Mouse (Mus musculus) left cerebral cortex, adult 2 months (tissue): ENCODE results near the gene Laptm4a. TPM values are rescaled to one million over a fixed set of nuclear protein-coding genes. Genes with fewer than 3 reads are reported as not detected.

ENCODE experiments used
- DNase-seq, 2 experiments: peaks; one replicate each; pipeline ENCODE4 v3.0.0; 2021 to 2022; ENCODE audit warnings: low spot score in 2 of 2, mixed read lengths in 1 of 2; ENCODE audit errors: extremely low spot score in 1 of 2
- H3K27ac ChIP-seq: fragments of 200-600 bp; 2 replicates; pipeline ENCODE4 v1.8.1; 2022
- H3K4me3 ChIP-seq: fragments of 200-600 bp; 2 replicates; pipeline ENCODE4 v1.8.1; 2022
- CTCF ChIP-seq: fragments of 200-600 bp; IDR thresholded peaks from 2 replicates; pipeline ENCODE4 v1.8.1; 2022; ENCODE audit warnings: antibody characterized with exemption, mild to moderate bottlenecking, moderate library complexity
- intact Hi-C: fragments of 180-260 bp; cut with DNase I; formaldehyde crosslinking; loops from one replicate; pipeline ENCODE4 v1.15.1; 2025
- total RNA-seq, 2 experiments: library from RNA; stranded (reverse); gene quantifications; 2 replicates each; pipeline ENCODE4 v1.2.3; 2021

Laptm4a gene
- total RNA-seq, 2 experiments from 2014 or later = 166 to 168 TPM

DNA sequence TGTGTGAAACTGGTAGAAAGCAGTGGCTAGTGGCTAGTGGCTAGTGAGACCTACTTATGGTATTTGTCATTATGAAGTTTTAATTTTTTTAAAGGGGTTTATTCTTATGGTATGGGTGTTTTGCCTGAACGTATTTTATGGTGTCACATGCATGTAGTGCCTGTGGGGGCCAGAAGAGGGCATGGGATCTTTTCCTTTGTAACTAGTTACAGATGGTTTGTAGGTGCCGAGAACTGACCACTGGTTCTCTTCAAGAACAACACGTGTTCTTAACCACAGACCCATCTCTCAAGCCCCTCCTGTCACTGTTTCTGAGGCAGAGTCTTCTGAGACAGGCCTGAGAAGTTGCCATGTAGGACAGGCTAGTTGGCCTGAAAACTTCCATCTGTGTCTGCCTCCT lies 53.6 kb downstream of the Laptm4a start:
- no peak overlapping the region; the same call in 1 of the 2 replicates for H3K4me3 ChIP-seq

More for the DNA sequence above, 53.6 kb downstream of the Laptm4a start:
- intact Hi-C loops = no loop called here
- no peak; the same call in 1 of the 2 replicates for TF ChIP-seq CTCF
- H3K27ac ChIP-seq = no peak overlapping the region
- DNase-seq = no peak

Other genes with a start within 250 kb of the Laptm4a start
- 100 to 1,000 TPM; 193 to 209 TPM for gene Pum2, start 247.5 kb upstream of the Laptm4a start, total RNA-seq
- gene Sdc1, start 150.3 kb upstream of the Laptm4a start, total RNA-seq = 1 to 10 TPM; 1.5 to 1.7 TPM
- gene Matn3, start 26.3 kb downstream of the Laptm4a start, total RNA-seq = under 1 TPM in 1 of 2 experiments, not detected in 1; 0.12 TPM
- gene Wdr35, start 52.2 kb downstream of the Laptm4a start, total RNA-seq = 10 to 100 TPM; 43.2 to 45.0 TPM
- 1 to 10 TPM; 4.6 to 4.7 TPM for gene Ttc32, start 108.3 kb downstream of the Laptm4a start, total RNA-seq